Mouse (Mus musculus): ENCODE measurements at regions not wholly inside any gene's neighbourhood (a gene's known extent, or its start where the extent isn't known, plus 50 kb on each side); places are given as distances from the start of the nearest gene placed in this dataset.
A peak's percentile ranks its signal among the peaks of the same experiment; 100 is the strongest.
"Not testable (repeated sequence)": the region's sequence is repeated elsewhere in the genome, so short reads cannot be mapped to it uniquely, and the experiment has no call there.

GRCm38 (mm10) chr16:63104383-63104782, 250.3 kb downstream of the Pros1 start:
- DNase-seq = no peak

GRCm38 (mm10) chr16:63104938-63105714, 251.0 kb downstream of the Pros1 start:
- no peak for DNase-seq

- no peak for DNase-seq
Measured at GRCm38 (mm10) chr16:63116456-63116855, 262.3 kb downstream of the Pros1 start.

GRCm38 (mm10) chr16:63118721-63119120, 264.6 kb downstream of the Pros1 start:
- DNase-seq = no peak

- no peak for DNase-seq
Measured at GRCm38 (mm10) chr16:63143851-63144250, 289.7 kb downstream of the Pros1 start.

- no peak for DNase-seq
Measured at GRCm38 (mm10) chr16:63155300-63155821, 301.3 kb downstream of the Pros1 start.

- DNase-seq = no peak
Measured at GRCm38 (mm10) chr16:63170101-63170500, 316.0 kb downstream of the Pros1 start.

GRCm38 (mm10) chr16:63179228-63179627, 325.1 kb downstream of the Pros1 start:
- DNase-seq = no peak

GRCm38 (mm10) chr16:63191181-63191580, 337.1 kb downstream of the Pros1 start:
- no peak for DNase-seq

- DNase-seq = no peak
Measured at GRCm38 (mm10) chr16:63191623-63192022, 337.5 kb downstream of the Pros1 start.

GRCm38 (mm10) chr16:63194595-63194994, 340.5 kb downstream of the Pros1 start:
- no peak for DNase-seq

GRCm38 (mm10) chr16:63213471-63213870, 359.4 kb downstream of the Pros1 start:
- not testable (repeated sequence) for DNase-seq

GRCm38 (mm10) chr16:63220228-63220879, 366.2 kb downstream of the Pros1 start:
- DNase-seq = no peak

- DNase-seq = no peak
Measured at GRCm38 (mm10) chr16:63224608-63225007, 370.5 kb downstream of the Pros1 start.

GRCm38 (mm10) chr16:63225097-63225496, 371.0 kb downstream of the Pros1 start:
- DNase-seq = no peak

GRCm38 (mm10) chr16:63229135-63229534, 375.0 kb downstream of the Pros1 start:
- peak; percentile 5 to 9 for DNase-seq

GRCm38 (mm10) chr16:63229567-63229966, 375.5 kb downstream of the Pros1 start:
- DNase-seq = no peak

- no peak for DNase-seq
Measured at GRCm38 (mm10) chr16:63270173-63270572, 416.1 kb downstream of the Pros1 start.

GRCm38 (mm10) chr16:63277556-63277955, 423.4 kb downstream of the Pros1 start:
- DNase-seq = no peak

- DNase-seq = peak; percentile 11 to 41
Measured at GRCm38 (mm10) chr16:63278259-63278697, 424.2 kb downstream of the Pros1 start.

- no peak for DNase-seq
Measured at GRCm38 (mm10) chr16:63287655-63288054, 433.5 kb downstream of the Pros1 start.

GRCm38 (mm10) chr16:63311676-63312075, 457.6 kb downstream of the Pros1 start:
- DNase-seq = no peak

- no peak for DNase-seq
Measured at GRCm38 (mm10) chr16:63313544-63313943, 459.4 kb downstream of the Pros1 start.

- no peak for DNase-seq
Measured at GRCm38 (mm10) chr16:63319602-63320001, 465.5 kb downstream of the Pros1 start.
